Mouse (Mus musculus): ENCODE measurements around the gene Sspo. TPM values are rescaled to one million over a fixed set of nuclear protein-coding genes. Genes with fewer than 3 reads are reported as not detected.

Sspo gene
- polyA plus RNA-seq, 1 experiment from 2014 or later = 0.25 TPM

DNA sequence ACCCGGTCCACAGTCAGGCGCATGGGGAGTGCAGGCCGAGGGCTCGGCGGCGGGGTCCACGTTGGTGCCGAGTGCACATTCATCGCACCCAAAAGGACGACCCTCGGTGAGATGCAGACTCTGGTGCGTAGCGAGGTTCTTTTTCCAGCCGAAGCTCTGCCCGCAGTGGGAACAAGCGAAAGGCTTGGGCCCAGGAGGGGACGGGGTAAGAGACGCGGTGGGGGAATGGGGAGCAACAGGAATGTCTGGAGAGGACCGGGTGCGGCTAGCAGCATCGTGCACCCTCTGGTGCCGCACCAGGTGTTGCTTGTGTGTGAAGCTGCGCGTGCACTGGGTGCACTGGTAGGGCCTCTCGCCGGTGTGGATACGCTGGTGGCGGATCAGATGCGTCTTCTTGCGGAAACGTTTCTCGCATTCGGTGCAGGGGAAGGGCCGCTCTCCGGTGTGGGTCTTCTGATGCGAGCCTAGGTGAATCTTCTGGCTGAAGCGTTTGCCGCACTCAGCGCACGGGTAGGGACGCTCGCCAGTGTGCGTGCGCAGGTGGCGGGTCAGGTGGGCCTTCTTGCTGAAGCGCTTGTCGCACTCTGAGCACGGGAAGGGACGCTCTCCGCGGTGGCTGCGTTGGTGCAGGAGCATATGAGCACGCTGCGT lies 9.4 kb upstream of the Sspo start:
- Histone ChIP-seq H3K36me3 (peaks cover 30% of the 10 kb centered on the region), H3K4me1 (replicated peaks) (peaks cover 36% of the 10 kb centered on the region), H3K27me3 (peaks cover 59% of the 10 kb centered on the region), H3K9me3 (no peaks in the 10 kb centered on the region), H3K4me2 (peak overlapping the region; percentile 47), H3K4me3 (peak overlapping the region; percentile 26), H3K9ac (peak overlapping the region; percentile 56), H3K27ac (no peak overlapping the region)
- 11% methylated on average over 53 of the region's 55 CpGs for WGBS
- ATAC-seq (ENCODE audit: low FRiP score) = 0 out of 2 replicates have a peak, but pooled peaks have one; percentile 18

DNA sequence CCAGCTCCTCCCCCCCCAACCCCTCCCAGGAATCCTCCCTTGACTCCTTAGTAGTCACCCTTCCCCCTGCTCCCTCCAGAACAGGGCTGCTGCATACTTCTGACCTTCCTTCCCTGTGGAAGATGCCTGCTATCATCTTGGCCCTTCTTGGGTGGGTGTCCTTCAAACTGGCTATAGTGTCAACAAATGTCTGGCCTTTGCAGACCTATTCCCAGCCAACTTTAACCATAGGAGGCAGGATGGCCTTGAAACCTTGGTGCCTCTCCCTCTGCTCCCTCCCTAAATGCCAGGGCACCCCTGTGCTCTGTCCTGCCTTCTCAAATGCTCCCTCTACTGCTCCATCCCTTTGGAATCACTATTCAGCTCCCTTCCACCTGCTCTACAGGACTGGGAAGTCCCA lies 8.4 kb upstream of the Sspo start:
- Histone ChIP-seq H3K9ac (peak overlapping the region; percentile 56; the same call in 1 of the 2 replicates), H3K4me2 (no peak overlapping the region), H3K4me3 (peak overlapping the region; percentile 26; the same call in 1 of the 2 replicates), H3K27me3 (peaks cover 59% of the 10 kb centered on the region), H3K9me3 (no peaks in the 10 kb centered on the region), H3K36me3 (peaks cover 30% of the 10 kb centered on the region), H3K27ac (no peak overlapping the region), H3K4me1 (replicated peaks) (peaks cover 41% of the 10 kb centered on the region)
- no peak for ATAC-seq (ENCODE audit: low FRiP score)

DNA sequence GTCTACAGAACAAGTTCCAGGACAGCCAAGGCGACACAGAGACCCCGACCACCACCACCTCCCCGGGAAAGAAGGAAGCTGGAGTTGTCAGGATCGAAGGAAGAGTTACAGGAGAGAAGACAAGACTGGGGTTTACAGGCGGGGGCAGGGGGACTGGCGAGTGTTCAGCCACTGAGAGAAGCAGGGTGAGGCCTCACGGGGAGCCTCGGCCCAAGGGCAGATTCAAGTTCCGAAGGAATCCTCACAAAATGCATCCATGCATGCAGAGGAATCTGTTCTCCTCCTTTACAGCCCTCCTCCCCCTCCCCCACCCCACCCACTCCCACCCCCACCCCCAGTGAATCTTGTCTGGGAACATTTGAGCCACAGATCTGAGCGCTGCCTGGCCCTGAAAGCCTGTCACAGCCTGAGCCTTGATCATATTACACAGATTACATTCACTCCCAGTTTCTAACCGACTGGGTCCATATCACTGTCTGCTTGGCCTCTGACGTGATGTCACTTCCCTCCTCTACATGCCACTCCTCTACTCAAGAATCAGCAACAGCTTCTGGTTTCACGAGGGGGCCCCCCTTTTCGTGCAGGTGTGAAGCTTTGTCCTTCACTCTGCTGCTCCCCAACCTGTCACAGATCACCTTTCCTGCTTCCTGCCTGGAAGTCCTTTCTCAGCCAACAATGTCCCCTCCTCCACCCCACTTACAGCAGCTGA lies 7.6 kb upstream of the Sspo start:
- Histone ChIP-seq H3K27ac (no peak overlapping the region), H3K4me3 (no peak overlapping the region), H3K9me3 (no peaks in the 10 kb centered on the region), H3K9ac (peak overlapping the region; percentile 36; the same call in 1 of the 2 replicates), H3K4me2 (no peak overlapping the region), H3K4me1 (replicated peaks) (peaks cover 43% of the 10 kb centered on the region), H3K36me3 (peaks cover 30% of the 10 kb centered on the region), H3K27me3 (peaks cover 59% of the 10 kb centered on the region)
- 45% methylated on average over 14 of the region's 14 CpGs for WGBS
- no peak for ATAC-seq (ENCODE audit: low FRiP score)

DNA sequence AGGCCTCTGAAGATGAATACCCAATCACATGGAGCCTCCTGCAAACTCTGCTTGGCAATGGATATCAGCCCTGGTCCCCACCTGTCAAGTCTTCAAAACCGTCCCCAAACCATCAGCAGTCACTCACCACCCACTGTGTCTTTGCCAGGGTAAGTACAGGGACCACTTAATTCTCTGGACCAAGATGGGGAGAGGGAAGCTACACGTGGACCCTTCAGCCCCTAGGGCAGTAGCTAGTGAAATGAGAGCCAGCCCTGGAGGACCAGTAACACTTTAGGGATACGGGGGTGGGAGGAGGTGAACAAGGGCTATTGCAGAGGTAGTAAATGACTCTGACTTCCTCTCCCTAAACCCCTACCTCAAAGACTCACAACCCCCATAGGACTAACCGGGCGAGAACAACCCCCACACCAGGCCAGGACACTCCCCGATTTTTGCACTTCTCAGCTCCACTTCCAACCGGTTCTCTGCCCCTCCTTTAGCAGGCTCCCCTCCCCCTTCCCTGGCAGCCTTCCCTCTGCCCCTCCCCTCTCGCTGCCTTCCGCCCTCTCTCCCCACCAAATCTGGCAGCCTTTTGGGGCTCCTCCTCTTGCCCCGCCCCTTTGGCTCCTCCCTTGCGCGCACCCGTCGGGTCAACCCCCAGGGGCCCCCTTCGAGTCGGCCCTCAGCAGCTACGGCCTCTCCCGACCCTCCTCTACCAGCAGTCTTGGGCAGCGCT lies 4.3 kb upstream of the Sspo start:
- H3K9ac ChIP-seq = peak overlapping the region; percentile 86
- ATAC-seq (ENCODE audit: low FRiP score) = peak; percentile 82
- H3K4me2 ChIP-seq = peak overlapping the region; percentile 90
- peak overlapping the region; percentile 74 for H3K4me3 ChIP-seq
- H3K9me3 ChIP-seq = no peaks in the 10 kb centered on the region
- 2% methylated on average over 19 of the region's 19 CpGs for WGBS
- H3K27me3 ChIP-seq = peaks cover 27% of the 10 kb centered on the region
- peak overlapping the region; percentile 93 for H3K27ac ChIP-seq
- peaks cover 43% of the 10 kb centered on the region for H3K4me1 ChIP-seq (replicated peaks)
- peaks cover 18% of the 10 kb centered on the region for H3K36me3 ChIP-seq

- WGBS = 2% methylated on average over 34 of the region's 34 CpGs
- peak overlapping the region; percentile 86 for H3K9ac ChIP-seq
- H3K27me3 ChIP-seq = peaks cover 19% of the 10 kb centered on the region
- H3K4me1 ChIP-seq (replicated peaks) = peaks cover 35% of the 10 kb centered on the region
- peak overlapping the region; percentile 93 for H3K27ac ChIP-seq
- H3K4me2 ChIP-seq = peak overlapping the region; percentile 90
- no peaks in the 10 kb centered on the region for H3K9me3 ChIP-seq
- H3K4me3 ChIP-seq = peak overlapping the region; percentile 74
- H3K36me3 ChIP-seq = peaks cover 14% of the 10 kb centered on the region
- peak; percentile 76 for ATAC-seq (ENCODE audit: low FRiP score)
Observed at GRCm38 (mm10) chr6:48444310-48445180, 3.5 kb upstream of the Sspo start.

DNA sequence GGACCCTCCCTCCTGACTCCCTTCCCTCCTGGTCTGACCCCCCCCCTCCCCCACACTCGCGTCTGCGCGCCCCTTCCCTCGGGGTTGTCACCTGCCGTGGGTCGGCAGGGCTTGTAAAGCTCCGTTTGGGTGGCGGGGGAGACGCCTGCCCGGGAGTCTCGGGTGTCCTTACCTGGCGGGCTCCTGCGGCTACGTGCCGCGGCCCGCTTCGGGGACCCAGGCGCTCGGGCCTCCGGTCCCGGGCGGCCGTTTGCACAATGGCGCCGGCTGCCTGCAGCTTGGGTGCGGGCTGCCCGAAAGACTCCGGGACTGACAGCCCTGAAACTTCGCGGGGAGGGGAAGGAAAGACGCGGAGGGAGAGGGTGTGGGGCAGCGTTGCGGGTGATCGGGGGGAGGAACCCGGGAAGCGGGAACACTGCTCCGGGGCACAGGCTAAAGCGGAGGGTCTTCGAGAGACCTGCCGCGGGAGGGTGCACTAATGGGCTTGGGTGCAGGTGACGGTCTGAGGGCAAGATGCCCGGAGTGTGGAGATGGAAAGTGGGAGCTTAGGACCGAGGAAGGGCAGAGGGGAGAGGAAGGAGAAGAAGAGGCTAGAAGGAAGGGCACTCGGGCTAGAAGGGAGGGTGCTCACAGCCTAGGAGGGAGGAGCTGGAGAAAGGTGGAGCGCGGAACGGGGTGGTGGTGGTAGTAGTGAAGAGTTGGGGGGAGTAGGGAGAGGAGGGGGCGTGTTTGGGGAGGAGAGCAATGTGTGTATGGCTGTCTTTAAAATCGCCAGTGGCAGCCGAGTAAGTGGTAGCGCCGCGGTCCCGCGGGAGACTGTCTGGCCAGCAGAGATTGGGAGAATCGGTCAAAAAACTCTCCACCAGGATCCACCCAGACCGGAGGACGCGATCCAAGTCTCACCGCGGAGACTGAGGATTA lies 2.6 kb upstream of the Sspo start, which contains the start of gene Zfp467:
Zfp467 (minus strand) TSS at position 645 of the 921 bp plus-strand sequence.
- peak; percentile 40 for ATAC-seq (ENCODE audit: low FRiP score)
- Histone ChIP-seq H3K4me2 (peak within 1 kb of the TSS; percentile 90), H3K4me1 (replicated peaks) (peaks cover 28% of the 10 kb centered on the region), H3K27me3 (peaks cover 10% of the 10 kb centered on the region), H3K27ac (peak within 1 kb of the TSS; percentile 93), H3K36me3 (peaks cover 14% of the 10 kb centered on the region), H3K4me3 (peak within 1 kb of the TSS; percentile 74), H3K9ac (peak within 1 kb of the TSS; percentile 86), H3K9me3 (no peaks in the 10 kb centered on the region)
- WGBS = under 1% methylated on average over 65 of the region's 65 CpGs

GRCm38 (mm10) chr6:48446256-48446655 lies 1.8 kb upstream of the Sspo start:
- WGBS = 35% methylated on average over 3 of the region's 3 CpGs

GRCm38 (mm10) chr6:48446896-48447295 lies 1.1 kb upstream of the Sspo start:
- H3K36me3 ChIP-seq = peaks cover 5% of the 10 kb centered on the region
- H3K9ac ChIP-seq = no peak overlapping the region
- H3K4me2 ChIP-seq = no peak overlapping the region
- H3K4me3 ChIP-seq = no peak overlapping the region
- no peak for ATAC-seq (ENCODE audit: low FRiP score)
- no peaks in the 10 kb centered on the region for H3K27me3 ChIP-seq
- peaks cover 24% of the 10 kb centered on the region for H3K4me1 ChIP-seq (replicated peaks)
- no peaks in the 10 kb centered on the region for H3K9me3 ChIP-seq
- 69% methylated on average over 3 of the region's 3 CpGs for WGBS
- no peak overlapping the region for H3K27ac ChIP-seq

More at GRCm38 (mm10) chr6:48446256-48446655, 1.8 kb upstream of the Sspo start:
- Histone ChIP-seq H3K36me3 (peaks cover 11% of the 10 kb centered on the region), H3K27ac (peak overlapping the region; percentile 93), H3K9ac (peak overlapping the region; percentile 86), H3K4me1 (replicated peaks) (peaks cover 24% of the 10 kb centered on the region), H3K9me3 (no peaks in the 10 kb centered on the region), H3K4me3 (peak overlapping the region; percentile 74), H3K4me2 (peak overlapping the region; percentile 90), H3K27me3 (0 out of 2 replicates have a peak, but pooled peaks cover 2% of the 10 kb centered on the region)
- no peak for ATAC-seq (ENCODE audit: low FRiP score)

GRCm38 (mm10) chr6:48448527-48448926 lies 498 bp downstream of the Sspo start:
- Histone ChIP-seq H3K9me3 (no peaks in the 10 kb centered on the region), H3K27ac (no peak overlapping the region), H3K27me3 (no peaks in the 10 kb centered on the region), H3K36me3 (no peaks in the 10 kb centered on the region), H3K4me1 (replicated peaks) (peaks cover 18% of the 10 kb centered on the region), H3K9ac (no peak overlapping the region), H3K4me2 (no peak overlapping the region), H3K4me3 (no peak overlapping the region)
- 87% methylated on average over 7 of the region's 7 CpGs for WGBS
- no peak for ATAC-seq (ENCODE audit: low FRiP score)

- H3K4me3 ChIP-seq = no peak overlapping the region
- H3K4me1 ChIP-seq (replicated peaks) = no peaks in the 10 kb centered on the region
- no peak overlapping the region for H3K9ac ChIP-seq
- no peak for ATAC-seq (ENCODE audit: low FRiP score)
- H3K27ac ChIP-seq = no peak overlapping the region
- H3K36me3 ChIP-seq = no peaks in the 10 kb centered on the region
- no peaks in the 10 kb centered on the region for H3K9me3 ChIP-seq
- WGBS = 72% methylated on average over 1 of the region's 1 CpGs
- H3K27me3 ChIP-seq = no peaks in the 10 kb centered on the region
- H3K4me2 ChIP-seq = no peak overlapping the region
Observed at GRCm38 (mm10) chr6:48452151-48452550, 4.1 kb downstream of the Sspo start.

- H3K9me3 ChIP-seq = no peaks in the 10 kb centered on the region
- no peak overlapping the region for H3K4me3 ChIP-seq
- H3K4me2 ChIP-seq = no peak overlapping the region
- no peaks in the 10 kb centered on the region for H3K36me3 ChIP-seq
- no peak overlapping the region for H3K9ac ChIP-seq
- 79% methylated on average over 3 of the region's 3 CpGs for WGBS
- ATAC-seq (ENCODE audit: low FRiP score) = no peak
- no peaks in the 10 kb centered on the region for H3K27me3 ChIP-seq
- H3K4me1 ChIP-seq (replicated peaks) = no peaks in the 10 kb centered on the region
- no peak overlapping the region for H3K27ac ChIP-seq
Observed at GRCm38 (mm10) chr6:48452771-48453170, 4.7 kb downstream of the Sspo start.

All from hindbrain, embryonic 13.5 days (tissue).